Mouse (Mus musculus) right cerebral cortex, postnatal 10 days (tissue): ENCODE data around the gene Stk39.

Source experiments
- DNase-seq, 2 experiments: peaks; one replicate each; pipeline ENCODE4 v3.0.0; 2021; ENCODE audit warnings: low spot score in 2 of 2

Gene Stk39

GRCm38 (mm10) chr2:68471759-68472550 is at the start of gene Stk39:
Gene Stk39, minus strand, starts transcription at chr2:68472268.
- peak; percentile 68 to 78 for DNase-seq

- DNase-seq, result no peak
These were observed 43.3 kb upstream of the Stk39 start for GRCm38 (mm10) chr2:68515409-68515808.

DNA sequence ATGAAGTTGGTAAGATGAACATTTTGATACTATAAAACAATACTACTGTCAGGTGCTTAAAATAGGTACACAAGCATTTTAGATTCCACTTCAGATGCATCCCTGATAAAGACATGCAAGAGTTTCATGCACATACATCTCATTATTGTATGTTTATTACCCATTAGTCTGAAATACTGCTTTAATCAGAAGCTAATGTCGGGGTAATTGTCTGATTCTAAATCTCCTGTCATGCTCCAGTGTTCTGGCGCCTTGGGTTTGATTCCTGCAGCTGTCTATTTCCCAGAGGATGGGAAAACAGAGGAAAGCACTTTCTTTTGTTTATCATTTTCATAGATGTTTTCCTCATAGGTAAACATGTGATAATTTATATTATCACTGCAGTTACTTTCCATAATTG is 31.1 kb upstream of the Stk39 start:
- no peak for DNase-seq

- no peak for DNase-seq
These were observed 30.7 kb upstream of the Stk39 start for GRCm38 (mm10) chr2:68502734-68503133.

- DNase-seq, result no peak
These were observed 30.2 kb upstream of the Stk39 start for GRCm38 (mm10) chr2:68502236-68502635.

GRCm38 (mm10) chr2:68486275-68486674 is 14.2 kb upstream of the Stk39 start:
- no peak for DNase-seq

GRCm38 (mm10) chr2:68485141-68485540 is 13.1 kb upstream of the Stk39 start:
- no peak for DNase-seq

DNA sequence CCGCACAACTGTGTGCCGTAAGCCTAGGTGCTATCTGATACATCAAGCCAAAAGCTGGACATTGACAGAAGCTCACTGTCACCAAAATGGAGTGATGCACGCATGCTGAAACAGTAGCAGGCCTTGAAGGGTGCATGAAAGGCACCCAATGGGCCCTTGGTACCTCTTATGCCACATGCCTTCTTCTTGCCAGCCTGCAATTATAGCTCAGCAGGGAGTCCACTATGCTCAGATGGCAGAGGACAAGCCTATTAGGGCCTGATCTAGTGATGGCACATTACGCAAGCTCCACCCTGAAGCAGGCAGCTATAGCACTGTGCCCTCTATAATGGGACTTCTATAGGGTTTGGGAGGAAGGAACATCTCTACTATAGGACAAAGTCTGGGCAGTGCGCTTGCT is 10.8 kb upstream of the Stk39 start:
- DNase-seq, result no peak

- no peak for DNase-seq
These were observed 7.8 kb upstream of the Stk39 start for GRCm38 (mm10) chr2:68479823-68480222.

DNA sequence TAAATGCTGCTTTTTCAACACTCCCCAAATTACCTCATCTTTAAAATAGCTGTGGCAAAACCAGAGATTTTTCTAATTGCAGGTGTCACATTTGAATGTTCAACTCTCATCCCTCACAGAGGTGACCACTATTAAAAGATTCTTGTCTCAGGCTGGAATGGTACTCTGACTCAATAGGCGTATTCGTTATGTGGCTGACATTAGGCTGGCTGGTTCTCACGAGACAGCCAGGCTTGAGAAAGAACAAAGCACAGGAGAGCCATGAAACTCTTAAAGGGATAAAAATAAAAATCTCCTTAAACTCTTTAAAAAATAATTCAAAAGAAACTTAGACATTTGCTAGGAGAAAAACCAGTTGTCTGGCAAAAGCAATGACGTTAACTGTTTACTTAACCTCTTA is 853 bp upstream of the Stk39 start:
- no peak for DNase-seq

- no peak for DNase-seq
These were observed 463 bp upstream of the Stk39 start for GRCm38 (mm10) chr2:68472551-68472910.

DNA sequence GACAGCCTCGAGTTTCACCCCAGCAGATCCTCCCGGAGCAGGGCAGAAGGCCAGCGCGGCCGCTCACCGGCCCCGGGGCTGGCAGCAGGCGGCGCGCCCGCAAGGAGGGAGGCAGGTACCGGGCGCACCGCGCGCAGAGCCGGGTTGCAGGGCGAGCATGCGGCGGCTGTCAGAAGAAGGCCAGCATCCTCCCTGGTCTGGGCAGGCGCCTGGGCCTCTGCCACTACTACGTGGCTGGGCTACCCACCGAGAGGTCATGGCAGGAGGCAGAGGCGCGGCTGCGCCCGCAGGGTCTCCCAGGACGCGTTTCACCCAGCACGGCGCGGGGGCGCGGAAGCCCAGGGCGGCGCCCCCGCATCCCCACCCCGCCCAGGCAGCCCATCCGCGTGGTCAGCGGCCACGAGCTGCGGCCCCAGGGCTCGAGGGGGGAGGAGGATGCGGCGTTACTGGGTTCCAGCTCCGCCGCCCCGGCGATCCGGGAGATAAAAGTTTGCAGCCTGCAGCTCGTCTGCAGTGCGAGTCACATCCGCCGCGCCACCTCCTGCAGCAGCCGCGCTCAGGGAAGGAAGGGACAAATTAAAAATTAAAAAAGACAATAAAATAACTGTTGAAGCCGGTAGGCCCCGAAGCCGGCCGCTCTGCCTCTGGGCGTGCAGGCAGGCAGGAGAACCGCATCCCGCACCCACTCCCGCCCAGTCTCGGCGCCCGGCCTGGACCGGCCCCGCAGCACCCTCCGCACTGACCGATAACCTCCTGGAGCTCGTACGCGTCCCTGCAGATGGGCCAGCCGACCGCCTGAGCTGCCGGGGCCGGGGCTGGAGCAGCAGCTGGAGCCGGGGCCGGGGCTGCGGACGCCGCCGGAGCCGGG is 943 bp downstream of the Stk39 start:
- peak; percentile 65 to 71 for DNase-seq

DNA sequence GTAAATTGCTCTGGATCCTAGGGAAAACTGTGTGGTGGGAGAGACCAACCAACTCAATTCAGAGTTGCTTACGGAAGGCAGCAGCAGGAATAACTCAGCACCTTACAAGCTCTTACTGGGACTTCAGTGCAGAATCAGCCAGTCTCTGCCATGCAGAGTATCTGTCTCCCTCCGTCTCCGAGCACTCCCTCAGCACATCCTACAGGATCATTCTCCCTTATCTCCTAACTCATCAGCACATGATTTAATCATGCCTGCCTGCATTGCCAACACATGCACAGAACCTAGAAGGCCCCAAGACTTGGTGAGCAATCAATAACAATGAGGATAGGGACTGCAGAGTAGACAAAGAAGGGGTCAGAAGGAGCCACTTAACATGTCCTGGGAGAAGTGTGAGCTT is 2.6 kb downstream of the Stk39 start:
- no peak for DNase-seq

DNA sequence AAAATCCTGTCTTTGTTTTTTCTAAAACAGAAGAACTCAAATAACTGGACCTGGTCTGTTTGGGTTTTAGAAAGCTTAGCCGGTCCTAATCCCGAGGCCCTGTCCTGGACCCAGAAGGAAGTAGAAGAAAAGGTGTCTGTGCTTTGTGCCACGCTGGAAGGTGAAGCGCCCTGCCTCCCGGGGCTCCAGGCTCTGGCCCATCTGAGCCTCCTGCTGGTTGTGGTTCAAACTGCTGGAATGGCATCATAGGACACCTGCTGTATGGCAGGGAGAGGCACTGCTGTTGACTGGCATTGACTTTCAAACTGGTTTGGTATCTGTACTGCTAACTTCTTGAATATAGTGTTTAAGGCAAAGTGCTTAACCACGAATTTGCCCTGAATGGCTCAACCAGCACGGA is 3.4 kb downstream of the Stk39 start:
- peak in 1 of 2 experiments; percentile 30 for DNase-seq

DNA sequence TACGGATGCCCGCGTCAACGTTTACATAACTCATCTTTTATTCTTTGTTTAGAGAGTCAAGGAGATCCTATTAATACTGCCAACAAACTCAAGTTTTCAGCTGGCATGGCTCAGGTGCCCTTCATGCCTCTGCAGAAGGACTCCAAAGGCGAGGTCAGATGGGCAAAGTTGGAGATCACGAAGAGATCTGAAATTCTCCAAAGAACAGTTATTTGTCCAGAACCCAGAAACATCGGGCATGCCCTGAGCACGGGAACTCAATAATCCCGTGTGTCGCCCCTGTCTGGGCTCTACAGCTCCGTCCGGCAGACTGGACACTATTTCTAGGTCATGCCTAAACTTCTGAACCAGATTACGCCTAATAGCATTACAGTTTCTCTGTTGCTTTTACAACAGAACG is 3.8 kb downstream of the Stk39 start:
- no peak for DNase-seq

DNA sequence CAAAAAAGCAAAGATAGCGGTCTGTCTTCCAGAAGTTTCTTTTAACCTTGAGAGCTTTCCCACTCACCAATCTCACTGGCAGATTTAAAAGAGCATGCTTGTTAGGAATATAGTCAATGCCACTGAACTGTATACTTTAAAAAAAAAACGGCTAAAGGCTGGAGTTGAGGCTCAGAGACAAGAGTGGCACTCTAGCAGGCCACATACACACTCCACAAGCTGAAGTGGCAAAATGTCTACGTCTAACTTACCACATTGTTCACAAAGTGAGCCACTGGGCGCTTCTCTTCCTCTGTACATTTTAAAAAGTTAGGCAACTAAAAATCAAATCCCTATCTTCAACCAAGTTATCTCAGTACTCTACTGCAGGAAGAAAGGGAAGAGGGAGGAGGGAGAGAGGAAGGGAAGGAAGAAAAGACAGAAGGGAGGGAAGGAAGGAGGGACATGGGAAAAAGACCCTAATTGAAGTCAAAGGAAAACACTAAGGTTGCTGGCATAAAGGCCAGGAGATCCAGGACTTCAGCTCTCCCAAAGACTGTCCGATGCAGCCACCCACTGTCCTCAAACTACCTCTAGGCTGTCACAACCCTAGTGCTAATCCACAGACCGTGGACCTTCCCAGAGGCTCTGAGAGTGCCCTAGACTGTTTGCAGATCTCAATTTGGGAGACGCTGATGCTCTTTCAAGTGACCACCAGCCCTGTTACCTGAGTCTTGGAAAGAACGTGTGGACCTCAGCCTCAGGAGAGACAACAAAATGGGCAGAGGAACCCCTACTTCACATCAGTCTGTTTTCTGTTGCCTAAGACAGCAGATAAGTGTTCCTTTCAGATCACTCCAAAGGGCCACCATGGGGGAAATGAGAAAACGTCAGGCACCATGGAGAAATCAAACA is 4.7 kb downstream of the Stk39 start:
- no peak for DNase-seq

- no peak for DNase-seq
These were observed 5.7 kb downstream of the Stk39 start for GRCm38 (mm10) chr2:68466124-68467070.

DNA sequence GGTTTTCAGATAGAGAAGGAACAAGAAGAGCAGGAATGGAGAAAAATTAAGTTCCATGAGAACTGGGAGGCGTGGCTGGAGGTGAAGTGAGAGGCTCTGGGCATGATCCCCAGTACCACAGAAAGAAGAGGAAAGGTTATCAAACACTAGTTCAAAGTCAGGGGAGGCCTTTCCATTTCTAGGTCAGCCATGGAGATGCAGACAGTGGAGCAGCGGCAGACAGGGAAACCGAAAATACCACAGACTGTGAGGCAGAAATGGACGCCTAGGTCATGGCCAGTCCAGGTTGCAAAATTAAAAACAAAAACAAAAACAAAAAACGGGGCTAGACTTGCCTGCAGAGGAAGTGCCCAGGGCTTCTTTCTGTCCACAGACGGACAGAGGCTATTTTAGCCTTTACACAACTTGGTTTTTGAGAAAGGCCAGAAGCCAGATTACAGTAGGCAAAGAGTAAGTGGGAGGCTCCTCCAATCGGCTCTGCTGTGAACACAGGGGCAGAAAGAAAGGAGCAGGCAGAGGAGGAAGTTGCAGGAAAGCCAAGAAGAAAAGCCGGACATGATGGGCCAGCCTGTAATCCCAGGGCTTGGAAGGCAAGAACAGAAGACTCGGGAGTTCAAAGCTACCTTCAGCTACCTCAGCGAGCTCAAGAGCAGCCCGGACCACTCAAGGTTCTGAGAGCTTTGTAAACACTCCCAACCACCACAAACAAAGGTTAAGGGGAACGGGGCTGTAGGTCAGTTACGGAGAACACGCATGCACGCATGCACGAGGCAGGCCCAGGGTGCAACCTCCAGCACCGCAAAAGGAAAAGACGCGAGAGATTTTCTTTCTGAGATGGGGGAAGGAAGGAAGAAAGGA is 6.6 kb downstream of the Stk39 start:
- DNase-seq, result no peak

DNA sequence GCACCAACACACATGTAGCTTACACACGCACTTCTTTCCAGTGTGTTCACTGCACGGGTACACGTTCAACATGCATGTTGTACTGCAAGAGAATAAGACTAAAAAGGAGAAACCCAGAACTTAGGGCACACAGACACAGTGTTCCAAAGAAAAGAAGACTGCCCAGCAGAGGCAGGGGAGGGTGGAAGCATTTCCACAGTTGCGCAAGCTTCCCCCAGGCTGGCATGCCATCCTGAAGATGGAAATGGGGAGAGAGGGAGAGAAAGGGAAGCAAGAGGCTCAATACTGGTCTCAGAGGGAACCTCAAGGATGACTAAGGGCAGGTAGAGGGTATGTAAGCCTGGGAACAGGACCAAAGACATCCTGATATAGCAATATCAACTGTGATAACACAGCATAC is 7.6 kb downstream of the Stk39 start:
- DNase-seq, result no peak

DNA sequence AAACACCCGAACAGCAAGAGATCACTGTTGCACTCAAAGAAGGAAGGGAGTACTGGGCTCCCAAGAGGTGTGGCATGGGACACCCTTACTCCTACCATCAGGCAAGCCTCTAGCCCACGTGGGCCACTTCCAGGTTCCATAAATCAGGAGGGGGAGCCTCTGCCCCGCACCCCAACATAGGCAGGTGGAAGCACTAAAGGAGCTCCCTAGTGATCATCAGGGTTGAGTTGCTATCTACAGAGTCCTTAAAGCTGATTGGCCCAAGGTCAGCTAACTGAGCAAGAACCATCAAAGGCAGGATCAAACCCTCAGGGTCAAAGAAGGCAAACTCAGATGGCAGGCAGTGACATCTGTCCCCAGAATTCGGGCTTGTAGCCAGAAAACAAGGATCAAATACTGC is 8.3 kb downstream of the Stk39 start:
- no peak for DNase-seq
